Mouse (Mus musculus): Measurements from ENCODE around the gene Dlg2.

DNA sequence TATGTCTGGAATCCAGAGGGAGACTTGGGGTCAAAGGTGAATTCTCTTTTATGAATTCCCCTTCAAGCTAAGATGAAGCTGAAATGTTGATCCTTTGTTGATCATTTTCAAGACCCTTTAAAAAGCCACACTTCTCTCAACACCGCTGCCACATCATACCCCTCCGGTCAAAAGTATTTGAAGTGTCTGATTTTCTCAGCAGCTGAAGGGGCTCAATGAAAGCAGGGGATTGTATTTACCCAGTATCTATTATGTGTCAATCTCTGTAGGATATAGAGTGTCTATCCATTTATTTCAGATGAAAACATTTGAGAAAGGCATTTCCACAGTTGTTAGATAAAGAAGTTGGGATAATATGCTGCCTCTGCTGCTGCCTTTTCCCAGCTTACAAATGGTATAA lies 1459.7 kb downstream of the Dlg2 start:
- TF ChIP-seq CTCF (IDR thresholded peaks at IDR 0.05; ENCODE audit: low read depth, low read length) (no peak), POLR2A (IDR thresholded peaks at IDR 0.05; ENCODE audit: borderline replicate concordance, low read depth, low read length) (no peak)

Measured in bone marrow macrophage, adult 2 months (primary cell).